Comparison of ENCODE assay signal across 20 mouse cellular contexts in the genomic region with DNA sequence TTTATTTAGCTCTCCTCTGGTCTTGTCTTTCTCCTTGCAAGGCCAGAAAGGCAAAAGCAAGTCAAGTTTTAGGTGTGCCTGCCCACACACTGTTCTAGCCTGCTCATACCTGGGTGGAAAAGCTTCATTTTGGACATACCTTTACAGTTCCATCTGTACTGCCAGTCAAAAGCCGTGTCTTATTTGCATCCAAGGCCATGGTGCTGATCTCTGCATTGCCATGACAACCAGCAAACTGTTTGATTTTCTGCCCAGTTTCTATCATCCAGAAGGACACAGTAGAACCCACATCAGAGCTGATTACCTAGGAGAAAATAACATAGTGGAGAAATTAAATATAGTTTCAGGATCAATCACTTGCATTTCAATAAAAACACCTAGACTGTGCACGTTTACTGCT.
DNase-seq lines count a peak whose midpoint lies in the region; ATAC-seq and TF ChIP-seq lines count a peak whose summit lies in the region.
"Had no signal": no experiment of that assay in that cellular context is flagged by ENCODE, and none has a peak within 500 bp of the region (broad histone marks: within the 10 kb centered on the region; RNA-seq: fewer than 3 reads in every experiment).

No protein-coding gene starts in this region.

- no peak overlapping the region for H3K27ac ChIP-seq in forebrain, postnatal 0 days (ENCODE audit: low read depth, low read length)
- H3K27ac ChIP-seq in midbrain, embryonic 14.5 days (replicated peaks; ENCODE audit: low read depth, low read length): peak overlapping the region; percentile 26; the same call in 1 of the 2 replicates
- H3K27ac ChIP-seq: embryonic facial prominence, embryonic 10.5 days; heart, embryonic 13.5 days; left cerebral cortex, adult 2 months; neural tube, embryonic 12.5 days had no signal

- H3K9me3 ChIP-seq in forebrain, postnatal 0 days (ENCODE audit: low read length): no peaks in the 10 kb centered on the region
- no peaks in the 10 kb centered on the region for H3K9me3 ChIP-seq in midbrain, embryonic 14.5 days (ENCODE audit: control insufficient read depth, low read length)
- H3K9me3 ChIP-seq: embryonic facial prominence, embryonic 10.5 days; heart, embryonic 13.5 days; neural tube, embryonic 12.5 days had no signal

- 34% methylated on average over 2 of the region's 2 CpGs for WGBS in forebrain, postnatal 0 days
- WGBS in midbrain, embryonic 14.5 days: 53% methylated on average over 2 of the region's 2 CpGs

- no peaks in the 10 kb centered on the region for H3K36me3 ChIP-seq in forebrain, postnatal 0 days (ENCODE audit: insufficient read depth)
- H3K36me3 ChIP-seq in midbrain, embryonic 14.5 days (ENCODE audit: control insufficient read depth, insufficient read depth, low read length): no peaks in the 10 kb centered on the region
- H3K36me3 ChIP-seq: embryonic facial prominence, embryonic 10.5 days; heart, embryonic 13.5 days; neural tube, embryonic 12.5 days had no signal

- H3K4me3 ChIP-seq in forebrain, postnatal 0 days (ENCODE audit: low read depth, low read length): no peak overlapping the region
- no peak overlapping the region for H3K4me3 ChIP-seq in midbrain, embryonic 14.5 days (replicated peaks; ENCODE audit: low read depth, low read length)
- H3K4me3 ChIP-seq: embryonic facial prominence, embryonic 10.5 days; heart, embryonic 13.5 days; left cerebral cortex, adult 2 months; neural tube, embryonic 12.5 days had no signal

- H3K4me1 ChIP-seq in forebrain, postnatal 0 days (ENCODE audit: insufficient read depth): no peaks in the 10 kb centered on the region
- H3K4me1 ChIP-seq in midbrain, embryonic 14.5 days (ENCODE audit: control insufficient read depth, insufficient read depth, low read length): peaks cover 3% of the 10 kb centered on the region; the same call in 1 of the 2 replicates
- H3K4me1 ChIP-seq: embryonic facial prominence, embryonic 10.5 days; heart, embryonic 13.5 days; neural tube, embryonic 12.5 days had no signal

- no peaks in the 10 kb centered on the region for H3K27me3 ChIP-seq in forebrain, postnatal 0 days (ENCODE audit: insufficient read depth, low read length)
- H3K27me3 ChIP-seq in midbrain, embryonic 14.5 days (ENCODE audit: control insufficient read depth, insufficient read depth, low read length): no peaks in the 10 kb centered on the region
- H3K27me3 ChIP-seq: heart, embryonic 13.5 days; neural tube, embryonic 12.5 days had no signal

- H3K9ac ChIP-seq in forebrain, postnatal 0 days: no peak overlapping the region
- H3K9ac ChIP-seq in midbrain, embryonic 14.5 days (replicated peaks; ENCODE audit: low read length): no peak overlapping the region
- H3K9ac ChIP-seq: heart, embryonic 13.5 days; neural tube, embryonic 12.5 days had no signal

- peak; percentile 70 for ATAC-seq in forebrain, postnatal 0 days
- peak; percentile 37; the same call in 1 of the 2 replicates for ATAC-seq in midbrain, embryonic 14.5 days (ENCODE audit: low FRiP score, low TSS enrichment)
- no peak for ATAC-seq in CD4-positive, CD25-positive, alpha-beta regulatory T cell, adult 4 months
- ATAC-seq: intestine, embryonic 16.5 days had no signal

- no peak overlapping the region for H3K4me2 ChIP-seq in forebrain, postnatal 0 days (ENCODE audit: low read depth)
- no peak overlapping the region for H3K4me2 ChIP-seq in midbrain, embryonic 14.5 days (ENCODE audit: low read length)
- H3K4me2 ChIP-seq: heart, embryonic 13.5 days; neural tube, embryonic 12.5 days had no signal

- no peak for TF ChIP-seq CTCF in forebrain, postnatal 0 days (IDR thresholded peaks at IDR 0.05; ENCODE audit: low read depth)

- peak; percentile 6 to 34 for DNase-seq in cerebellum, postnatal 14 days
- DNase-seq in cerebellum, adult 11 months: no peak
- peak; percentile 17 for DNase-seq in layer of hippocampus, adult 11-12 months (ENCODE audit: low spot score)
- DNase-seq in layer of hippocampus, adult 9-10 months (ENCODE audit: low spot score): no peak
- DNase-seq in forebrain, postnatal 0 days: no peak
- DNase-seq in midbrain, embryonic 14.5 days: peak; percentile 54
- no peak for DNase-seq in retina, postnatal 1 day
- DNase-seq: heart, adult 18-20 months; heart, postnatal 4 days; kidney, postnatal 36 days; left cerebral cortex, postnatal 4 days; liver; lung, postnatal 10 days; thymus, postnatal 14 days had no signal

Comparison
In these comparisons a context has a peak if more than half of its experiments do, and no peak if none do; other contexts are left out.
1. DNase-seq: peak in cerebellum, postnatal 14 days (2 of 2), layer of hippocampus, adult 11-12 months (single experiment) and midbrain, embryonic 14.5 days (single experiment); none in cerebellum, adult 11 months (single experiment), layer of hippocampus, adult 9-10 months (single experiment), forebrain, postnatal 0 days (single experiment) and retina, postnatal 1 day (single experiment).